Mouse (Mus musculus) hematopoietic stem cell, adult 5-6 weeks (primary cell): ENCODE data around the gene Apobr. TPM values are rescaled to one million over a fixed set of nuclear protein-coding genes. Genes with fewer than 3 reads are reported as not detected.

ENCODE experiments used
- ATAC-seq, 2 experiments: fragments of 125-278 bp in 1 of 2; replicated peaks in 1 of 2; 2 replicates each; pipeline ENCODE4 v1.8.0; 2016 to 2017; ENCODE audit warnings: inconsistent platforms in 2 of 2, mild to moderate bottlenecking in 2 of 2, moderate number of reproducible peaks in 2 of 2, low read depth in 1 of 2, moderate TSS enrichment in 1 of 2; ENCODE audit not compliant: low FRiP score in 2 of 2, poor library complexity in 2 of 2, severe bottlenecking in 2 of 2, insufficient read depth in 1 of 2, low TSS enrichment in 1 of 2
- total RNA-seq: library from RNA; stranded (forward); fragments of 172-1452, 232-1000 nt; gene quantifications from 2 replicates; pipeline ENCODE4 v1.2.3, GENCODE M21; 2017

Apobr gene
- total RNA-seq, 1 experiment from 2014 or later, result 24.8 TPM

DNA sequence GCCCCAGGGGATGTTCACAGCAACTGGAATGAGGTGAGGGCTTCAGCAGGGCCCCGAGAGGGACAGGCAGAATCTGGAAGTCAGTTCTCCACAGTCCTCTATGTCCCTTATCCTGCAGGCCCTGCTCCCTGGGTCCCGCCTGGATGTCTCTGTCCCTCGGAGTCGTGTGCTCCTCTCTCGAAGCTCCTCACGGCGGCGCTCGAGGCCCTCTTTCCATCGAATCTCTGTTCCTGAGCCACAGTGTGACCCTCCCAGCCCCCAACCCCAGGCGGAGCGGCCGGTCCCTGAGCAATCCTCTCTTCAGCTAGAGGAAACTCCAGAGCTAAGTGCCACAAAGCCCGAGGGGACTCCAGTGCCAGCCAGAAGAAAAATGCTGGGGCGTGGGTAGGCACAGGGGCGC, 3.0 kb downstream of the Apobr start:
- ATAC-seq, result no peak

DNA sequence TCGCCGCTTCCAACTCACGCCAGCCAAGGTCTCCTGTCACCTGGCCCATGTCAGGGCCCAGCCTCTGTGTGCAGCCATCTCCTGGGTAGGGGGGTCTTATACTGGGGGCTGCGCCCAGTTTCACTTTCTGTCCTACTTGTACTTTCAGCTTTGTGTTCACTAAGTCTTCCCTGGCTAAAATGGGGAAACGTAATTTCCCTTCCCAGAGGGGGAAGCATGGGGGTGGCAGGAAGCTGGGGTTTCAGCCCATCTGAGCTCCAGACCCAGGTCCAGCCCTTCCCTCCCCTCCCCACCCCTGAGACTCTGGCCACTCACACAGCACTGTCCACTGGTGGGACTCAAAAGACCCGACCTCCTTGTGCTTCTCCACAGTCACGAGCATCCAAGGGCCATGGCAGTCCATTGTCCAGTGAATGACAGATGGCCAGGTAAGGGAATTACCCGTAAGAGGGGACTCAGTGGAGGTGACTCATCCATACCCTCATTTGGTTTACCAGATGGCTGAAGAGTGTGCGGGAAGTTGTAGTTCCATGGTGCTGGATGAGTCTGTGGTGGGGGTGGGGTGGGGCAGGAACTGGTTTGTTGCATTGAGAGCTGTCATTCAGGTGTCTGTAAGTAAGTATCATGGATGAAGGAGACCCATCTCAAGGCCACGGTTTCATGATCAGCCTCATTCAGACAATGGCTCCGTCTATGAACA, 10.3 kb downstream of the Apobr start, which contains the start of gene Il27:
Gene Il27, minus strand, starts transcription at position 80 of the 700 bp plus-strand sequence.
- peak; percentile 44 to 51; a peak in 3 of 4 replicates for ATAC-seq

DNA sequence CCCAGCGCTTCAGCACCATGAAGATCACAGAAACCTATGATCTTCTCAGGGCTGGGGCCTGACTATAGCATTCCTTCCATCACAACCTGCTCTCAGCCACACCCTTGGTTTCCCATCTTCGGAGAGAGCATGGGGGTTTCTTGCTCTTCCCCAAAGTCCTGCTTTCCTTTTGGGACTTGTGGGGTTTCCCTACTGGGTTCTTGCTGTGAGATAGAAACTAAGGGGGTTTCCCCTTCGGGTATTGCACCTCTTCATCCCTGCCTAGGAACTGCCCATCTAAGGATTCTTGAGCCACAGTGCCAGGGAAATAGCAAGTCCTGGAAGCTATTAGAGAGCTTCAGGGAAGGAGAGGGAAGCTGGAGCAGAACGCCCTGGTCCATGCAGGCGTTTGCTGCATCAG, 11.1 kb downstream of the Apobr start:
- no peak for ATAC-seq

DNA sequence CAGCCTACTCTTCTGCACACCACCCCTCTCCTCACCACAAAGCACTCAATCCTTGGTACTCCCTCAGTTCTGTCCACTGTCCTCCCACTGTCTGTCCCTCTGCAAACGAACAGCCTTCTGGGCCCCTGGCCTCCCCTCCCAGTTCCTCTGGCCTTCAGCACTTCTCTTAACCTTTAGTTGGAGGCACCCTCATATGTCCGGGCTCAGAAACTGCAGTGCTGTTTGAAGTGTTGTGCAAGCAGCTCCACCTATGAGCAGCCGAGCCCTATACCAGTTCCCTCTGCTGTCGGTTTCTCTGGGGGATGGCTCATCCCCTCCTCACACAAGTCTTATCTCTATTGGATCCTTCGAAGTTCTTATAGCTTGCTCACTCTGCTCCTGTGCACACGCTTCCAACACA, 11.7 kb downstream of the Apobr start:
- no peak for ATAC-seq

DNA sequence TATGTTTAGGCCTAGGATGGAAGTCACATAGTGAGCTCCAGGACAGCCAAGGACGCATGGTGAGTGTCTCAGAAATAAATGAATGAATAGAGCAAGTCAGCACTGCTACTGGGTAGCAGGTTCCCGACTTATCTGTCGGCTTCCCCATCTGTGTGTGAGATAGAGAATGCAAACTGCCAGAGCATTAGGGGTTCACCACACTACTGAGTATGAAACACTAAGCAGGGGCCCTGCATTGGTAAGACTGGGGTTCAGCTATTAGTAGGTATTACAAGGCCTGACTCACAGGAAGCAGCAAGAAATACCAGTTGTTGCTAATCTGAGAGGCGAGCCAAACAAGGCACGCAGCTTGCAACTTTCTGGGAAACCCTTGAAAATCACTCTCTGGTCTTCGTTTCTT, 14.2 kb downstream of the Apobr start:
- no peak for ATAC-seq

DNA sequence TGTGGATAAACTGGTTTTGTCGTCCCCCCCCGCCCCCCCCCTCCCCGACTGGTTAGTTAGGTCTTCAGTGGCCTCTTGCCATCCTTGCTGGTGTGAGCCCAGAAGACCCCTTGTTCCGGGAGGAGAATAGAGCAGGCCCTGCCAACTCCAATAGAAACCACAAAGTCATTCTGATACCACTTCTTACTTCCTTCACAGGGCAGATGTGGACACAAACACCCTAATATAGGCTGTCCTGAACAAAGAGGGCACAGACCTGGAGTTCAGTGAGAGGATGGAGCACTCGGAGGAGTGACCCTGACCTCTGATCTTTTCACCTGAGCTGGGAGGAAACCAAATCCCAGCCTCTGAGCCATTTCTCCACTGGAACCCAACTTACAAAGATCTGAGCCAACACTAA, 17.2 kb downstream of the Apobr start:
- no peak; a peak in 1 of 4 replicates for ATAC-seq

DNA sequence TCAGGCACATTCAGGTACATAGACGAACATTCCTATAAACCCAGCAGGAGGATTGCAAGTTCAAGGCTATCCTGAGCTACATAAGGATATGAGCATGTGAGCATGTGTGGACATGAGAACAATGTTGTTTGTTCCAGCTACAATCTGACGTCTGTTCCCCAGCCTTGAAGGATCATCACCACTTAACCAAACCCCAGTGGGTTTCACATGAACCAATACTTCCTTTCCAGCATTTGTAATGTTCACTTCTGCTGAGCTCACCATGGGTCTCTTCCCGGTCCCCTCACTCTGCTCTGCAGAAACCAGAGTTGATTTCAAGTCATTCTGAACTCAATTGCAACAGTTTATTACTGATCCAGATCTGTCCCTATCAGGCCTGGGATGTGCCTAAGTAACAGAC, 17.9 kb downstream of the Apobr start:
- peak in 1 of 2 experiments; percentile 26; a peak in 1 of 4 replicates for ATAC-seq

DNA sequence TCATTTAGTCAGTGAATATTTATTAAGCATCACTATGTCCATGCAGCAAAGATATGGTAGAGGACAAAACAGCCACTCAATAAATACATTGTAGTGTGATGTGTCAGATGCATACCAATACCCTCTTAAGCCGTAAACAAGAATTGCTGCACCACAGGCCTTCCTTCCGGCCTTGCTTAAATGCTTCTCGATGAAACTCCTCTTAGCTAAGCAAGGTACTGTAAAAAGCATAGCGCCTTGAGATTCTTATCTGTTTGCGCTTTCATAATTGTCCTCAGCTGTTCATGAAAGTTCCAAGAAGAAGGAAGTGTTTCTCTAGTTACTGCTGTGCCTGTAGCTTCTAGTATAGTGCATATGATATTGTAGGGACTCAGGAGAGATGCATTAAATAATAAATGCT, 21.9 kb downstream of the Apobr start:
- peak in 1 of 2 experiments; percentile 47; a peak in 2 of 4 replicates for ATAC-seq

DNA sequence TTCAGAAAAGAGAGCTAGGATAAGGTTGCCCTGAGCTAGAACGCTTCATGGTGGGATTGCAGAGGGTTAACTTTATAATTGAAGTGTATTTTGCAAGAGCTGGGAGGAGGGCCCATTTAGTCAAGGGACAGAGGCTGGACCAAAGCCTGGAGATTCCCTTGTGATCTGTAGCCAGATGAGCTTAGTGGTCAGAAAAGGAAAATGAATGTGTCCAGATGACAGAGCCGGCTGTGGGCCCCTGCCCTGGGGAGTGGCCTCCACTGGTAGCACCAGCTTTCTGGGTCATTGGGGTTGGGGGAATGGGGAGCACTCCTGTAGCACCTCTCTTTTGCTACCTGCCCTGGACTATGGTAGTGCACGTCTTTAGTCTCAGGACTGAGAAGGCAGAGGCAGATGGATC, 22.3 kb downstream of the Apobr start:
- ATAC-seq, result no peak

DNA sequence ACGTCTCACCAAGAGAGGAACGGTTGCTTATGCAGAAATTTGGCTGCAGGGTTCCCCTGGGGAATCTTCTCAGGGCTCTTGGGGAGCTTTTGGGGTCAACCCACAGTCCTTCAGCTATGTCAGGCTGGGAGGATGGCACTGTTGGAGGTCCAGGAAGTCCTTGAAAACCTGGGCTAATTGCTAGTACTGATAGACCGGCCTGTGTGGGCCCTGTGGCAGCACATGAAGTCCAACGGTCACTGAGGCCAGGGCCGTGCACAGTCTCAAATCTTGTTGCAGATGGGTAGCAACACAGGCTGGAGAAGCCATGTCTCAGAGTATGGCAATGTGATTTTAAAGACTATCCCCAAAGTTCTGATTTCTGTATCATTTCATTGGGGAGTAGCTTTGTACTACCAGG, 23.1 kb downstream of the Apobr start:
- ATAC-seq, result no peak

DNA sequence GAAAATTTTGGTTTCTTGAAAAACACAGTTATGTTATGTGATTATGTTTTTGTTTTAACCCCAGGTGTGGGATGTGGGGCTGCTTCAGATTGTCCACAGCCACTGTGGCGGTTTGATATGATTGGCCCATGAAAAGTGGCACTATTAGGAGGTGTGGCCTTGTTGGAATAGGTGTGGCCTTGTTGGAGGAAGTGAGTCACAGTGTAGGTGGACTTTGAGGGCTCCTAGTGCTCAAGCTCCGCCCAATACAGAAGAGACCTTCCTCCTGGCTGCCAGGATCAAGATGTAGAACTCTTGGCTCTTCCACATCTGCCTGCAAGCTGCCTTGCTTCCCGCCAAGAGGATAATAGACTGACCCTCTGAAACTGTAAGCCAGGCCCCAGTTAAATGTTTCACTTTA, 28.0 kb downstream of the Apobr start:
- no peak for ATAC-seq

DNA sequence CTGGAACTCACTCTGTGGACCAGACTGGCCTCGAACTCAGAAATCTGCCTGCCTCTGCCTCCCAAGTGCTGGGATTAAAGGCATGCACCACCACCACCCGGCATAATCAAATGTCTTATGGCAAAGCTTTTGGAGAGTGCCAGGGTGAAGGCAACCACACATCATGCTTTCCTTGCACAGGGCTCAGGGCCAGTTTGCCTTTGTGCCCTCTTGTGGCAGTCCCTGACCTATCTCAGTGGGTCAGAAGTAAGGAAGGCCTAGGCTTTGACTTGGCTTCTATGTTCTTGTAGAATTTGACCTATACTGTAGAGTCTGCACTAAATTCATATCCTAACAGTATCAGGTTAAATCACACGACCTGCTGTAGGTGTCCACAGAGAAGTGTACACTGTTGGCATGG, 32.0 kb downstream of the Apobr start:
- 0 out of 4 replicates have a peak, but pooled peaks of 1 of the 2 experiments have one; percentile 51 for ATAC-seq

DNA sequence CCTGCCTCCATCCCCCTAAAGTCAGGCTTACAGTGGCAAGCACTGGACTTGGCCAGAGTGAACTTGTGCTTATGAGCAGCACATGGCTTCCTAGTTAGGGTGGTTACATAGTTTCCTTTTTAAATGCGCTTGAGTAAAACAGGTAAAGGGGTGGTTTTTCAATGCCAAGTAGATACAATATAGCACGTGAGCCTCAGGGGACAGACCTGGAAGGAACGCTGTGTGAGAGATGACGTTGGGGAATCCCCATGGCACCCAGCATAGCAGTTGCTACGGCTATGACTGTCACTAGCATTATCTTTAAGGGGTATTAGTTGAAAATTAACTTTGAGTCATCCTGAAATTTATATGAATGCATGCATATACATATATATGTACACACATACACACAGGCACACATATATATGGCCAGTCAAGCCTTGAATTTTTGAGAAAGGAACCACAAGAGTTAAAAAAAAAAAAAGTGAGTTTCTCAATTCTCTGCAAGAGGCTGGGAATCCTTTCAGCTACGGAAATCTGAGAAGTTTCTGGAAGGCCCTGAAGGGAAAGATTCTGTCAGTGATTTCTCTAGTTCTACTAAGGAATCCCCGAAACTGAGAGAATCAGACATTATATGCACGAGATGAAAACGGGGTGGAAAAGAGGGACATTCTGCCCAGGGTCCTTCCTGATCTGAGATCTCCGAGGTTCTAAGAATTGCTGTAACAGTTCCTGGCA, 35.0 kb downstream of the Apobr start:
- ATAC-seq, result no peak

DNA sequence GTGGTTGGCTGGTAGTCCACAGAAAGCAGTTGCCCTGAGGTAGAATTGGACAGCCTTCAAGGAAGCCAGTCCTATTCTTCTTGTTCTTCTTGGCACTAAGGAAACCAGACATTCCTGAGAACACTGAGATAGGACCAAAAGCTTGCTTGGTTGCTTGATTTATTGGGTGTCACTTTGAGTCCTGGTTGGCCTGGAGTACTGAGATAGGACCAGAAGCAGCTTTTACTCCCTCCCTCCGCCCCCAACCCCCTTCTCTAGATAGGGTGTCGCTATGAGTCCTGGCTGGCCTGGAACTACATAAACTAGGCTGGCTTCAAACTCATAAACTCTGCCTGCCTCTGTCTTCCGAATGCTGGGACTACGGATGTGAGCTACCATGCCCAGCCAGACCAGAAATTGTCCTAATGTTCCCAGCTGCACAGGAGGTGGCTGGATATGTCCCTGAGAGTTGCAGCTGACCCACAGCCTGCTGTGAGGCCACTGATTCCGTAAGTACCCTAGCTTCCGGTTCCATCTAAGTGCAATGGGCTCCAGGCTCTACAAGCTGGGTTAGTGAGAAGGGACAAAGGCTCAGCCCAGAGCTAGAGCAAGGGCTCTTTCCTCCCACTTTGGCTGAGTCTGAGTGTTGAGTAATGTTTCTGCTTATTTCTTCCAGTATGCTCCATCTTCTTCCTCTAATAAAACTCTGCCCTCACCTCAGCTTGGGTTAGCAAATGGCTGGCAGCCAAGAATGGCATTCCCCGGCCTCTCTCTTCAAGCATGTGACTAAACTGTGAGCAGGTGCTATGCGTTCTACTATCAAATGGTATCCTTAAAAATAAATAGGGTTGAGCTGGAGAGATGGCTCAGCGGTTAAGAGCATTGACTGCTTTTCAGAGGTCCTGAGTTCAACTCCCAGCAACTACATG, 37.0 kb downstream of the Apobr start:
- ATAC-seq, result peak; percentile 54 to 60

DNA sequence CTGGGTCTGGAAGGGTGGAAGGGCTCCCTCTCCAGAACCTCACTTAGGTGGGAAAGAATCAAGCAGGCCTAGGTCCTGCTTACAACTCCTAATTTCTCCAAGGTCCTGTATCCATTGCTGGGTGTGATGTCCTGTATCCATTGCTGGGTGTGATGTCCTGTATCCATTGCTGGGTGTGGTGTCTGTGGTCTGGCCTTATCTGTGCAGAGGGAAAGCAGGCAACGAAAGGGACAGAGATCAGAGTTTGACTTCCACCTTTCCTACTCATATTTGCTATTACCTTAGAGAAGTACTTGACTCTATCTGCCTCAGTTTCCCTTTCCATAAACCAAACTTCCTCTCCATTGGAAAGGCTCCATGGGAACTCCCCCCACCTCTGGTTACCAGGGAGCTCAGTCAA, 38.6 kb downstream of the Apobr start:
- no peak for ATAC-seq

DNA sequence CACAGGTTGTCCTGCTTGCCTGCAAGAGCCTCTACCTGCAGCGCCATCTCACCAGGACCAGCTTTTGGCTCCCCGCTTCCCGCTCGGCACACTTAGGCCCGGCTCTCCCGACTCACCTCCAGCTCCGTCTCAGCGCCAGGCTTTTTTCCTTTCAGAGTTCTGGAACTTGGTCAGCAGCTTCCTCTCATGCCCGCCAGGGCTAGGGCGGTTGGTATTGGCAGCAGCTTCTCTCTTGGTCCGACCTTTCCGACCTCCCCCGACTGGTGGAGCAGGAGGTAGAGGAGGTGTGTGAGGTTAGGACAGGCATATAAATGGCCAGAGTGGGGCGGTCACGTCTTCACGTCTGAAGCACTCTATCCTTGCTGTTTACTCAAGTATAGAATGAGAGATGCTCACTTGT, 40.0 kb downstream of the Apobr start:
- no peak for ATAC-seq

DNA sequence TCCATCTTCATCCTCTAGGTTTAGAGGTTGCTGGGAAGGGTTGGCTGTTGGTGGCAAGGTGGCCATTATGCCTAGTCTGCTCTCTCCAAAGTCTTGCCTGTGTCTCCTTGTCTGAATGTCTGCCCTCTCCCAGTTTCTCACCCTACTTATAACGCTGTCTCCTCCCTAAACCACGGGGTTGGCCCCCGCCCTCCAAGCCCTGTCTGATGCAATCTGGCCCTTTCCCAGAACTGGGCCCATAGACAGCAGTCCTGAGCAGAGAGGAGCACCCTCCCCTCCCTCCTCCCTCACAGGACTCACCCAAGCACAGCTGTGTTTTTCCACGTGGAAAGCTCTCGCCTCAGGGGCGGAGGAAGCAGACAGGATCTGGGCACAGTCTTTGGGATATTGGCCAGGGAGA, 40.6 kb downstream of the Apobr start:
- no peak for ATAC-seq
